Mouse (Mus musculus) megakaryocyte progenitor cell, adult 5-6 weeks (primary cell): ENCODE measurements at regions not wholly inside any gene's neighbourhood (a gene's known extent, or its start where the extent isn't known, plus 50 kb on each side); places are given as distances from the start of the nearest gene placed in this dataset.

Experiments used
- ATAC-seq: replicated peaks from 2 replicates; pipeline ENCODE4 v1.8.0; 2016; ENCODE audit warnings: mild to moderate bottlenecking, moderate TSS enrichment, inconsistent platforms; ENCODE audit not compliant: poor library complexity

DNA sequence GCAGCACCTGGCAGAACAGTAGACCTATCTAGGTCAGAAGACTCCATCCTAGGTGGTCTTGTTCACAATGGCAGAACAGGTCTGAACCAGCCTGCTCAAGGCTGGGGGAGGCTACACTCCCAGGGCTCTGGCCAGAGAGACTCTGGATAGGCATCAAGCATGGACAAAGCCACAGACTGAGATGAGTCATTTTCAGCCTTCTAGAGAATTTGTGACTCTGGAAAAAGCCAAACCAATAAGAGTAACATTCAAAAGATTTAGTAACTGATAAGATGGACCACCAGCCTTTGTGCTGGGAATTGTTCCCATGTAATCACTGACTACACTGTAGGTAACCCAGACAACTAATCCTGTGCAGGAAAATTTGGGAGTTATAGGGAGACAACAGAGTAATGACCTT, 320.3 kb upstream of the Gm9747 start:
- ATAC-seq: no peak

DNA sequence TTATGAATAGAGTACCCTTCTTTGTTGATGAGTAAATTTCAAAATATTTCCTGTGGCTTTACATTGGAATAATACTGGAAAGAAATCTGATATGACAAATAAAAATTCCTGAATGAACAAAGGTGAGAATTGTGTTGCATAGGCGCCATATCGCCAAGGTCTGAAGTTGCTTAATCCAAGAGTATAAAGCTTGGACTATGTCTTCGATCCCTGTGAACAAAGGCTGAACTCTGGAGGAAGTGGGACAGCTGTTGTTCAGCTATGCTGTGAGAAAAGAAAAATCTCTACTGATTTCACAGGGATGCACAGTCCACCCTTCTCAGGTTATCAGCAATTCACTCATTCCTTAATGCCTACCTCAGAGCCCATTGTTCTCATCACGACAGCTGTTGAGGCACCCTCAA, 319.3 kb upstream of the Gm9747 start:
- ATAC-seq: no peak

DNA sequence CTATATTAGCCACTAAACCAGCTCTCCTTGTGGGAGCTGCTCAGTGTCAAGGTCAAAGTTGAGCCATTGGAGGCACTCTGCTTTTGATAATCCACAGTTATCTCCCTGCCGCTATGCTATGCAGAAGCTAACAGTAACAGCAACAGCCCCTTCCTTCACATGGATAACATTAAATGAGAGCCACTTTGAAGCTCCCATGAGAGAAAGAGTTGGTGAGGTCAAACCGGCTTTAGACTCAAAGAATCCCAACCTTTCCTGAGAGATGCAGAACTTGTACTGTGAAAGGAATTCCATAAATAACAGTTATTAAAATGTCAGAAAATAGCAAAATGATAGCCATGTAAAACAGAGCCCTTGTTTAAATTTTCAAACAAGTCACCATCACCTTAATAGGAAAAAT, 316.1 kb upstream of the Gm9747 start:
- no peak for ATAC-seq

DNA sequence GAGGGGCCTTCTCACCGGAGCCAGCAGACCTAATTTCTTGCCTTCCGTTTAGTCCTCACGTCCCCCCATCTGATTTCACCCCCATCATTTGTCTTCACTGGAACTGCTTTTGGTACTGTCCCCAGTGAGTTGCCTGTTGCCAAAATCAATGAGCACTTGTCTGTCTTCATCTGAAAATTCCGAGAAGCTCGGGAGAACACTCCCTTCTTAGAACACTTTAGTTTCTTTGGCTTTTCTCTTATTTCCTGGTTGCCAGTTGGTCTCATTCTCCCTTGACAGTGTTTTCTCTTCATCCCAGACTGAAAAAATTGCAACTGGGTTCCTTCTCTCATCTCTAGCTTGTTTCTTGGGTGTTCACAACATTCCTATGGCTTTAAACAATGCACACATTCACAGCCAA, 305.2 kb upstream of the Gm9747 start:
- no peak for ATAC-seq

- no peak for ATAC-seq
Observed at GRCm38 (mm10) chr1:81933064-81933463, 299.8 kb upstream of the Gm9747 start.

GRCm38 (mm10) chr1:81945236-81945635, 287.7 kb upstream of the Gm9747 start:
- ATAC-seq: no peak

- no peak for ATAC-seq
Observed at GRCm38 (mm10) chr1:81950140-81950550, 282.8 kb upstream of the Gm9747 start.

- no peak for ATAC-seq
Observed at GRCm38 (mm10) chr1:81950853-81951252, 282.1 kb upstream of the Gm9747 start.

GRCm38 (mm10) chr1:81951493-81952011, 281.4 kb upstream of the Gm9747 start:
- ATAC-seq: no peak

DNA sequence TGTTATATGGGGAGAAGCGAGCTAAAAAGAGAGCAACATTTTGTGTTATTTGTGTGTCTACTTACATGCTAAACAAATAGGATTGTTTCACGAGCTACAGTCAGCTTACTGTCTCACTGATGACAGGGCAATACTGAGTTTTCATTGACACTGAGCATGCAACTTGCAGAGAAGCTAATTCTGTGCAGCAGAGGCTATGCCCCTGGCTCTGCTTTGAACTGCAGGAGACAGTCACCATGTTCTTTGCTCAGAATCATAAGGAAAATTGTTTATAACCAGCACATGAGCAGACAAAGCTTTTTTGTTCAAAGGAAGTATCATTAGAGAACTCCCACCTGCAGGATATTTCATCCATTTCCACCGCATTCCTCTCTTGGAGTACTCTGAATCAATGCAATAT, 280.8 kb upstream of the Gm9747 start:
- ATAC-seq: no peak

- ATAC-seq: no peak
Observed at GRCm38 (mm10) chr1:81954507-81954906, 278.4 kb upstream of the Gm9747 start.

DNA sequence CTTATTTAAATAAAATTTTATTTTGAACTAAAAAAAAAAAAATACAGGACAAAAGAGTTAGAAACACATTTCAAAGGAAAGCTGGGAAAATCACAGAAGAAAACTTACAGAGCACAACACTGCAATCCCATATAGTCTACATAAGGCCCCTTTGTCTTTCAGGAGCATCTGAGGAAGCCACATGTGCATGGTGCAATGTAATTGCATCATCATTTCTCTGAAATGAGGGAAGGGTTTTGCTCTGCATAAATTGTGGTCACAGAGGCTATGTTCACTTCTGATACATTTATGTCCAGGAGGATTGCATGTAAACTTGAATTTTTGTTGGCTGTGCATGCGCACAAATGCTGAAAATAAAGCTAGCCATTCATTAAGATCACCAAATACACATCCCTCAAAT, 265.9 kb upstream of the Gm9747 start:
- no peak for ATAC-seq

DNA sequence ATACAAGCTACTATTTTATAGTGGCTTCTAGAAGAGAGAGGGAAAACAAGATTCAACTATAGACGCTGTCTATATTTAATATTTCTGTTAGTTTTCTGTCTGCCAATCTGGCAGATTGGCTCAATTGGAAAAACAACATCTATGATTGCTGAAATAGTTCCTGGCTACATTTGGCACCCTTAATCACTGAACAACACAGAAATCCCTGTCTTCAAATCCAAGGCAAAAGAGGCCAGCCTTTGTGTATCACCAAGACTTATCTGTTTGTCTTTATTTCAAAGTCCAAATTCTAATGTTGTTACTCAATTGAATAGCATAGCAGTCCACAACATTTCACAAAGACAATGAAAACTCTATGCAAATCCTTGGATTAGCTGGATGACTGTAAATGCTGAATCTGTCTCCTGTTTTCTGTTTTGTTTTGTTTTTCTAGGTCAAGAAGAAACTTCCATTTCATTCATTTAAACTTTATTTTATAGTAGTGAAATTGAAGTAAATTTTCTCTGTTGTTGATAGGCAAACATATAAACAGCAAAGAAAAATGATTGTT, 265.1 kb upstream of the Gm9747 start:
- ATAC-seq: no peak

DNA sequence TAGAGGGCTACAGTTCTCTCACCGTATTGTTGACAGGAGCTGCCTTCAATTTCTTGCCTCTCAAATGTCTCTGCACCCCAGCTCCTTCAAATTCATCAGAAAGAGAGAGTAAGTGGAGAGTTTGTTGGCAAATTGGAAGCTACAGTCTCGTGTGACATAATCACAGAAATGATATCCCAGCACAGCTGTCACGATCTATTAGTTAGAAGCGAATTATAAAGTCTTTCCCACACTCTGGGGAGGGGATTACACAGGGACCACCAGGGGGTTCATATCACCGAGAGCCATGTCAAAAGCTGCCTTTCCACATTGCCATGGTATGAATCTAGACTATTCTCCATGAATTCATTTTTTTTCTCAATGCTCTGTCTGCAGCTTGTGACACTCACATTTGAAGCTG, 260.3 kb upstream of the Gm9747 start:
- ATAC-seq: no peak

GRCm38 (mm10) chr1:81973481-81973880, 259.4 kb upstream of the Gm9747 start:
- ATAC-seq: no peak

- ATAC-seq: no peak
Observed at GRCm38 (mm10) chr1:82007943-82008342, 225.0 kb upstream of the Gm9747 start.

DNA sequence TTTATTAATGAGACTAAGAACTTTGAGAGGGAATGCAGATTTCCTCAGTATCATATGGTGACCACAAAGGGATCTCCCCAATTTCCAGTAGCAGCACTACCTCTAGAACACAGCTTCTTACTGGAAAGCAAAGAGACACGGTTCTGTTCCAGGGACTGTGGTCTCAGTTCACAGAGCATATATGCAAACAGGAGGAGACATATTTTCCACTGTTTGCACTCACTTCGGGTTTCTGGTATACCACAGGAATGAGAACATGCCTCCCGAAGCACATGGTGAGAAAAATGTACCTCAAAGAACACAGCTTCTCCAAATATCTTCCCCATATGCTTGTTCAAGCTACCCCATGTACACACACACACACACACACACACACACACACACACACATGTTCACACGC, 224.1 kb upstream of the Gm9747 start:
- ATAC-seq: no peak

DNA sequence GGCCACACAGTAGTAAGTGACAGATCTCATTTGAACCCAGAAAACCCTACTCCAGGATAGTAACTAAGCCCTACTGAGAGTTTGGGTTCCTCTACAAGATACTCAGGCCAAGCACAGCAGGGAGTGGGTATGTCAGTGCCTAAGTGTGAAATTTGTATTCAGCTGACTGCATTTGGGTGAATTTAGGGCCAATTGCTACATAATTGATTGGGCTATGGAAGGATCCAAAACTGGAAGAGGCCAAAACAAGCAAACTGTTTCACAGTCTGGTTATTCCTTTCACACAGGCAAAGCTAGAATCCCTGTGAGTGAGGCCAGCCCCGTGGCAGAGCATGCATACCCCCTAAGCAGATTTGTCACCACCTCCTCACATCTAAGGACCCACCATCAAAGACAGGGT, 221.9 kb upstream of the Gm9747 start:
- no peak for ATAC-seq

- no peak for ATAC-seq
Observed at GRCm38 (mm10) chr1:82015341-82015740, 217.6 kb upstream of the Gm9747 start.

DNA sequence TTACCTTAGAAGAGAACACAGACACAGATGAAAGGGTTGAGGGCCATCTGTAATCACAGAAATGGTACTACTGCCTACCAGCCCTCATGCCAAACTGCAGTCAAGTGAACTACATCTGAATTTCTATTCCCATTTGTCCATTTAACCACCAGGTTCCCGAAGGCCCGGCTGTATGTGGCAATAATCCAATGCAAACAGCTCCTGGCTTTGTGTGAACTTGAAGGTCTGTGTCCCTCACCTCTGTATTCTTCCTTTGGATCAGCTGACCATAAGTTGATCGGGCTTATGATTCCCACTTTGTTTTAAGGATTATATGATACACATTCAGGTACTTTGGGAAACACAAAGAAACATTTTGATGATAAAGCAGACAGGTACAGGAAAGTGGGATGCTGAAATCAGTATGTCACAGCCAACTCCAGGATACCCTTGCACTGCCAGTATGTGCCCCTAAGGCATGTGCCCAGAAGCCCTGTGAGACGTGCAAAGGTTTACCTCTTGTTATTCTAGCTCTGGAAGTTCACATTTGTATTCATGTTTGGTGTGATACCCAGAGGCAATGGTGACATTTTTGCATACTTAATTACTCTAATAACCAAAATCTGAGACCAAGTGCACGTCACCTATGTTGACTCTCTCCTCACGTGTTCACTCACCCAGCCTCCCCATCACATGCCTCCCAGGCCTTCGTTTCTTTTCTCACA, 214.1 kb upstream of the Gm9747 start:
- ATAC-seq: no peak

- no peak for ATAC-seq
Observed at GRCm38 (mm10) chr1:82027761-82028160, 205.2 kb upstream of the Gm9747 start.

DNA sequence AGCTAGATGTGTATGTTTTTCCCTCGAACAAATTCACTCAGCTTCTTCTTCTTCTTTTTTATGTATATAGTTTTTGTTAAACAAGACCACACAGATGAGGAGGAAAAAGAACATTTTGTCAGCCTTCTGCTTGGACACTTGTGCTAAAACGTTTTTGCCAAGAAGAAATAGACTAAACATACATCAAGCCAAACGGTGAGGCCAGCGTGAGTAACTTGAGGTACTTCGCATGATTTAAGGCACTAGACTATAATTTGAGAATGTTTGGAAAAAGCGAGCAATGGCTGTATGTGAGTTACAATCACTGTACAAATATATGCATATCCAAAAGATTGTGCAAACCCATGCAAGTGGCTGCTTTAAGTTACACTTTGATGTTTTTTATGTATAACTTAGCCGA, 201.8 kb upstream of the Gm9747 start:
- no peak for ATAC-seq

DNA sequence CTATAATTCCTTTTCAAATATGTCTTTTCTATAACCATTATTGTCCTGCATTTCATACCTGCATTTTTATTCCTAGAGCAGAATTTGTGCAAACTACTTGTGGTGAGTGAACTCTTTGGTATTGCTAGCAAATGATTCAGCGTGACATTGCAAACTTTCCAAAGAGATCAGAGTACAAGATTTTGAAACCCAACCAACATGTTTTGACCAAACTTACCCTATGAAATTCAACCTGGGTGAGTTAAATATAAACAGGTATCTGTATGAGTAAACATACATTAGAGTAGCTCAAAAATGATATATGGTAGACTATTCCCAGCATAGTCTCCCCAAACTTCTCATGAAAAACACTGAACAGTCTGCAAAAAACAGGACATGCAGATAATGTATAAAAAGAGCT, 200.5 kb upstream of the Gm9747 start:
- ATAC-seq: no peak
